Mouse (Mus musculus) stomach, embryonic 16.5 days (tissue): ENCODE measurements around the gene Cd81. TPM values are rescaled to one million over a fixed set of nuclear protein-coding genes. Genes with fewer than 3 reads are reported as not detected.

Experiments used
- ATAC-seq: fragments of 200-750 bp; cut with Nextera tagmentation; 2 replicates; pipeline ENCODE4 v1.8.0; 2017; ENCODE audit warnings: moderate number of reproducible peaks, moderate TSS enrichment; ENCODE audit not compliant: insufficient read depth, low FRiP score
- H3K27ac ChIP-seq: fragments of 300-500 bp; sonication (generic); 2 replicates; pipeline ENCODE4 v1.5.1; 2014; ENCODE audit warnings: low read length
- H3K27me3 ChIP-seq: fragments of 300-500 bp; sonication (generic); 2 replicates; pipeline ENCODE4 v1.6.1; 2014; ENCODE audit warnings: low read length, control low read depth, mixed read lengths; ENCODE audit not compliant: control insufficient read depth, insufficient read depth
- H3K36me3 ChIP-seq: fragments of 300-500 bp; sonication (generic); 2 replicates; pipeline ENCODE4 v1.6.1; 2014; ENCODE audit warnings: low read length; ENCODE audit not compliant: control insufficient read depth, insufficient read depth
- H3K4me1 ChIP-seq: fragments of 300-500 bp; sonication (generic); 2 replicates; pipeline ENCODE4 v1.6.1; 2014; ENCODE audit warnings: low read length, control low read depth, mixed read lengths; ENCODE audit not compliant: control insufficient read depth, insufficient read depth
- H3K4me2 ChIP-seq: fragments of 300-500 bp; sonication (generic); 2 replicates; pipeline ENCODE4 v1.6.1; 2014; ENCODE audit warnings: low read depth, low read length, mixed read lengths
- H3K4me3 ChIP-seq: fragments of 300-500 bp; sonication (generic); replicated peaks from 2 replicates; pipeline ENCODE4 v1.5.1; 2014; ENCODE audit warnings: mild to moderate bottlenecking, low read length
- H3K9ac ChIP-seq: fragments of 300-500 bp; sonication (generic); 2 replicates; pipeline ENCODE4 v1.6.1; 2014; ENCODE audit warnings: low read length
- H3K9me3 ChIP-seq: fragments of 300-500 bp; sonication (generic); replicated peaks from 2 replicates; pipeline ENCODE4 v1.6.1; 2016; ENCODE audit warnings: low read length, control low read depth; ENCODE audit not compliant: control insufficient read depth
- WGBS: fragments of 180-500 bp; shearing (Covaris S2); extraction: QIAGEN DNeasy Blood & Tissue Kit; methylation state at CpG from one replicate; pipeline ENCODE4 v1.1.7; 2014; 5-methylcytosine and 5-hydroxymethylcytosine counted together
- polyA plus RNA-seq: library from polyadenylated mRNA; unstranded; fragments of >200 nt; fragmentation: Nextera tagmentation; extraction: Ambion mirVana; gene quantifications from 2 replicates; pipeline ENCODE4 v1.2.1, GENCODE M21; 2015

Cd81 gene
- polyA plus RNA-seq, 1 experiment from 2014 or later = 638 TPM

- H3K9me3 ChIP-seq = no peaks in the 10 kb centered on the region; the same call in 1 of the 2 replicates
Observed at GRCm38 (mm10) chr7:143042089-143042488, 10.4 kb upstream of the Cd81 start.

DNA sequence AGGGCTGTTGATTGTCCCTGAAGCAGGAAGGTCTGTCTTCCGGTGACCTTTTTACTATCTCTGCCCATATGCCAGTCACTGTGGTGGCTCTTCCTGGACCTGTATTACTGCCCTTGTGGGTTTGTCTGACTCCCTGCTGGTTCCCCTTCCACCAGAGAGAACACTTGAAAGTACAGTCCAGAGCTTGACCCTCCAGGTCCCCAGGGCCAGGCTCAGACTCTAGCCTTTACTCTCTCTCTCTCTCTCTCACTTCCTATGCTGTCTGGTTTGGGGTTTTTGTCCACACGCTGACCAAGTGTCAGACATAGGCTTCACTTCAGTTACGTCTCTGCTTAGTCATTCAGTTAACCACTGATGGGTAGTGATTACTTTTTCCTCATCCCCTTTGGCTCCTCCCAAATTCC, 9.6 kb upstream of the Cd81 start:
- H3K36me3 ChIP-seq = no peaks in the 10 kb centered on the region
- no peak for ATAC-seq
- no peak overlapping the region for H3K4me3 ChIP-seq
- H3K9me3 ChIP-seq = no peaks in the 10 kb centered on the region; the same call in 1 of the 2 replicates
- no peak overlapping the region for H3K4me2 ChIP-seq
- H3K27me3 ChIP-seq = no peaks in the 10 kb centered on the region
- no peak overlapping the region for H3K9ac ChIP-seq
- H3K4me1 ChIP-seq = peaks cover 17% of the 10 kb centered on the region; the same call in 1 of the 2 replicates
- WGBS = 81% methylated on average over 3 of the region's 3 CpGs
- H3K27ac ChIP-seq = no peak overlapping the region

More at GRCm38 (mm10) chr7:143042089-143042488, 10.4 kb upstream of the Cd81 start:
- Histone ChIP-seq H3K36me3 (no peaks in the 10 kb centered on the region), H3K9ac (no peak overlapping the region), H3K27ac (peak overlapping the region; percentile 24), H3K4me3 (no peak overlapping the region), H3K4me2 (no peak overlapping the region), H3K4me1 (peaks cover 17% of the 10 kb centered on the region; the same call in 1 of the 2 replicates), H3K27me3 (no peaks in the 10 kb centered on the region)
- peak; percentile 69 for ATAC-seq
- WGBS = 55% methylated on average over 3 of the region's 3 CpGs

DNA sequence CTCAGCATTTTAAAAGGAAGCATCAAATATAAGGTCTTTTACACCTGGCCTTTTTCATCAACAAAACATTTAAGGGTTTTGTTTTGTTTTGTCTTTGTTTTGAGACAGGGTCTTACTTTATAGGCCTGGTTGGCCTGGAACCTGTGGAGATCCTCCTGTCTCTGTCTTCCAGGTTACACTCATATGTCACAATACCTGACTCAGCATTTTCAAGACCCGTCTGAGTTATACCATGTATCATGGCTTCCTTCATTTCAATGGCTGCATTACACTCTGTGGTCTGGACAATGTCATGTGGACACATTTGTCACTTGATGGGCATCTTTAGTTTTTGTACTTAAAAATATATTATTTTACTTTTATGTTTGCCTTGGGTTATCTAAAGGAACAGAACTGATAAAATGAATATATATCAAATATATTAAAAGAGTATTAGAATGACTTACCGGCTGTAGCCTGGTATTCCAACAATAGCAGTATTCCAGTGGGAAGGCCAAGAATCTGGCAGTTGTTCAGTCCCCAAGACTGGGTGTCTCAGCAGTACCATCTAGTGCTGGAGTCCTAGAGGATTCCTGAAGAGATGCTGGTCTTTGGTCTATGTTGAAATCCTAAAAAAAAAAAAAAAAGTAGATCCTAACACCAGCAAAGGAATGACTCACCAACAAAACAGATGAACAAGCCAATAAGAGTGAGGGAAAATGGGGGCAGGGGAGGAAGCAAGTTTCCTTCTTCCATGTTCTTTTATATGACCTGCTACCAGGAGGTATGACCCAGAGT, 8.3 kb upstream of the Cd81 start:
- ATAC-seq = no peak
- H3K9ac ChIP-seq = no peak overlapping the region
- H3K36me3 ChIP-seq = no peaks in the 10 kb centered on the region
- H3K4me2 ChIP-seq = no peak overlapping the region
- 92% methylated on average over 2 of the region's 2 CpGs for WGBS
- no peaks in the 10 kb centered on the region; the same call in 1 of the 2 replicates for H3K9me3 ChIP-seq
- no peak overlapping the region for H3K4me3 ChIP-seq
- no peaks in the 10 kb centered on the region for H3K27me3 ChIP-seq
- no peak overlapping the region for H3K27ac ChIP-seq
- peaks cover 17% of the 10 kb centered on the region; the same call in 1 of the 2 replicates for H3K4me1 ChIP-seq

- Histone ChIP-seq H3K9ac (no peak overlapping the region), H3K4me2 (no peak overlapping the region), H3K27ac (no peak overlapping the region), H3K4me1 (peaks cover 17% of the 10 kb centered on the region; the same call in 1 of the 2 replicates), H3K9me3 (no peaks in the 10 kb centered on the region; the same call in 1 of the 2 replicates), H3K36me3 (no peaks in the 10 kb centered on the region), H3K4me3 (no peak overlapping the region), H3K27me3 (no peaks in the 10 kb centered on the region)
- no peak for ATAC-seq
Observed at GRCm38 (mm10) chr7:143044826-143045206, 7.7 kb upstream of the Cd81 start.

GRCm38 (mm10) chr7:143046358-143046757, 6.2 kb upstream of the Cd81 start:
- ATAC-seq = no peak
- WGBS = 59% methylated on average over 7 of the region's 7 CpGs

DNA sequence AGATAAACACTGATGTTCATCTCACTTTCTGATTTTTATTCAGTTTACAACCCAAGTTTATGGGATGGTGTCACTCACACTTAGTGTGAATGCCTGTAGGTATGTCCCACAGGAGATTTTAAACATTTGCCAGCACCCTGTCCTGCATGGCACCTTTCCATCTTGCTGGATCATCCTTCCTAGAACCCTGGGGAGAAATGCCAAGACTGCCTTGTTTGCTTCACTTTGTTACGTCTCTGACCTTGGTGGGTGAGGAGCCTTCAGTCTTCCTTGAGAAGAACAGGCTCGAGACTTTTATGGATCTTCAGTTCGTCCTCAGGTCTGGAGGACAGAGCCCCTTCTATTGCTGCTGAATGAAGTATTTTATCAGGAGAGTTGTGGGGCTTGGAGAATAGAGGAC, 3.2 kb upstream of the Cd81 start:
- H3K27me3 ChIP-seq = no peaks in the 10 kb centered on the region
- H3K9ac ChIP-seq = no peak overlapping the region
- H3K4me3 ChIP-seq = no peak overlapping the region
- H3K4me2 ChIP-seq = no peak overlapping the region
- H3K36me3 ChIP-seq = no peaks in the 10 kb centered on the region
- H3K27ac ChIP-seq = no peak overlapping the region
- H3K4me1 ChIP-seq = peaks cover 4% of the 10 kb centered on the region; the same call in 1 of the 2 replicates
- H3K9me3 ChIP-seq = no peaks in the 10 kb centered on the region; the same call in 1 of the 2 replicates
- 79% methylated on average over 3 of the region's 3 CpGs for WGBS
- no peak for ATAC-seq

More at GRCm38 (mm10) chr7:143046358-143046757, 6.2 kb upstream of the Cd81 start:
- Histone ChIP-seq H3K4me2 (no peak overlapping the region), H3K4me3 (no peak overlapping the region), H3K27ac (no peak overlapping the region), H3K4me1 (peaks cover 14% of the 10 kb centered on the region; the same call in 1 of the 2 replicates), H3K36me3 (no peaks in the 10 kb centered on the region), H3K9me3 (no peaks in the 10 kb centered on the region; the same call in 1 of the 2 replicates), H3K9ac (no peak overlapping the region), H3K27me3 (no peaks in the 10 kb centered on the region)

DNA sequence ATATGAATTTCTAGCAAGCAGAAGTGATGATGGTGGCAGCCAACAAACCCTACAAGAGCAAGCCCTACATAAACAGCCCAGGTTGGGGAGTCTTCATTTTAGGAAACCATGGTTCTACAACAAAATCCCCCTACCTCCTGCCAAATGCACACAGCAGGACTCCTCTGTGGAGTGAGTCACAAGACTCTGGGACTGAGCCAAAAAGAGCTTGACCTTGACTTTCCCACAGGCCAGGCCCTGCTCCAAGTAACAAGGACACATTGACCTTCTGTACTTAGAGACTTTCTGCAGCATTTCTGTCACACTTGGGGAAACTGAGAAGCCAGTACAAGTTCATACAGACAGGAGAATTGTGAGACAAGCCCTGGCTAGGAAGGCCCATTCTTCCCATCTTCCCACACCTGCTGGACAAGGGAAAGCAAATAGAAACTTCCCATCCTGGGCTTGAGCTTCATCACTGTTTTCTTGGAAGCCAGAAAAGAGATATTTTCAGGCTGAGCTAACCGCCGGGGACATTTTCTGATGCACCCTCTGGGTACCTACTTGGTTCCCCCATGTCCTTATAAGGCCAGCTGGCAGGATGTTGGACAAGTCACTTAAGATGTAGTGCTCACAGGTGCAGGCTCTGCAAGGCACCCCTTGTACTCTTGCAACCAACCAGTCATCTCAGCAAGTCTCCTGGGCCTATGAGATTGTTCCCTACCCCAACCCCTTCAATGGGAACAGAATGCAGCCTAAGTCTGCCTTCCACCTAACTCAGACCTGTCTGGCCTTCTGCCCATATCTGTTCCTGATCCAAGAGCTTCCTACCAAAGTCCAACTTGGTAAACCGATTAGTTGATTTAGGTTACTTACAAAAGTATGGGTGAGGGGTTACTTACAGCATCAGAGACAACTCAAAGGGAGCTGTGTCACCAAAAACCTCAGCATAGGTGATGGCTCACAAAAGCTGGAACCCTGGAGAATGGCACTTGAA, 2.4 kb upstream of the Cd81 start:
- H3K4me3 ChIP-seq = no peak overlapping the region
- no peaks in the 10 kb centered on the region for H3K9me3 ChIP-seq
- WGBS = 86% methylated on average over 3 of the region's 3 CpGs
- H3K36me3 ChIP-seq = no peaks in the 10 kb centered on the region
- H3K4me2 ChIP-seq = no peak overlapping the region
- H3K9ac ChIP-seq = no peak overlapping the region
- peaks cover 11% of the 10 kb centered on the region for H3K4me1 ChIP-seq
- ATAC-seq = no peak
- no peak overlapping the region for H3K27ac ChIP-seq
- H3K27me3 ChIP-seq = no peaks in the 10 kb centered on the region

GRCm38 (mm10) chr7:143051316-143051715, 1.2 kb upstream of the Cd81 start:
- Histone ChIP-seq H3K36me3 (0 out of 2 replicates have a peak, but pooled peaks cover 2% of the 10 kb centered on the region), H3K27ac (no peak overlapping the region), H3K4me3 (no peak overlapping the region), H3K4me1 (peaks cover 23% of the 10 kb centered on the region), H3K9me3 (no peaks in the 10 kb centered on the region), H3K4me2 (no peak overlapping the region), H3K9ac (no peak overlapping the region), H3K27me3 (no peaks in the 10 kb centered on the region)
- no peak for ATAC-seq
- WGBS = 62% methylated on average over 2 of the region's 2 CpGs
